Mouse (Mus musculus): ENCODE data around the gene Sgms1. TPM values are rescaled to one million over a fixed set of nuclear protein-coding genes. Genes with fewer than 3 reads are reported as not detected.
"Not testable (repeated sequence)": the region's sequence is repeated elsewhere in the genome, so short reads cannot be mapped to it uniquely, and the experiment has no call there.

Sgms1 gene
- polyA plus RNA-seq, 1 experiment from 2014 or later, result 15.7 TPM

DNA sequence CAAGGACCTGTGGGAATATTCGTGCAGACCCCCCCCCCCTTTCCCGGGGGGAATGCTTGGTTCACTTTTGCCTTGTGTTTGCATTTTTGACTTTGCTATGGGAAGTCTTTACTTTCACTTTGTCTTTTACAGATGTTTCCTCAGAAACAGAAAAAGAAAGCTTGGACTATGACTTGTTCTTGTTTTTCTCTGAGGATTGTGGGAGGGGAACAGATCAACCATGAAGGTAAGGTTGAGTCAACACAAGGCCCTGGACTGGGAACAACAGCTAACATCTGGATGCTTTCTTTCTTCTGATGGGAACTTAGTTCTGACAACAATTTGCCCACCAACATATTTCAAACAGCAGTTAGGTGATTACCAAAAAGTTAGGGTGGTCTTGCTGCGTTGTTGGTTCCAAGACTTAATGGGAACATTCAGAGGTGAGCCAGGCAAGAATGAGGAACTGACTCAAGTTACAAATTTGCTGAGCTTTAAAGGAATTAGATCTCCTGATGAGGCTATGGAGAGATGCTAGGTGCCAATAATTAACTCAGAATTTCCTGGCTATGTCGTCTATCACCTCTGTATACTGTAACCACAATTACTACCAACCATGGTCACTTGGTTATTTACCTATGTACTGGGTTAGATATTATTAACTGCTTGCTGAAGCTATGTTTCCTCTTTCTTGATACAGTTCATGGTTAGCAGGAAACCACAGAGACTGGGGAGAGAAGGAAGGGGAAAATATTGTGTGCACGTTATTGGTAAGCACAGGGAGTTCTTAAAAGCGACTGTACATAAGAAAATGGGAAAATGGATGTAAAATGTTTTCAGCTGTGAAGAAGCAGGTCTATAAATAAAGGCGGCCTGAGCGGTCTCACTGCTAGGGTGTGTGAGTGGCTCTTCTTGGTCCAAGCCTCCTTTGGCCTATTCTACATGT is 277.4 kb downstream of the Sgms1 start:
- no peak overlapping the region for H3K4me3 ChIP-seq
- 89% methylated on average over 8 of the region's 8 CpGs for WGBS
- no peak overlapping the region for H3K9ac ChIP-seq (replicated peaks)
- H3K9me3 ChIP-seq, result no peaks in the 10 kb centered on the region
- H3K4me1 ChIP-seq, result no peaks in the 10 kb centered on the region
- no peak overlapping the region for H3K27ac ChIP-seq (replicated peaks)
- ATAC-seq (replicated peaks), result no peak
- H3K36me3 ChIP-seq, result no peaks in the 10 kb centered on the region
- H3K4me2 ChIP-seq (replicated peaks), result no peak overlapping the region
- H3K27me3 ChIP-seq, result no peaks in the 10 kb centered on the region

GRCm38 (mm10) chr19:32107771-32108306 is 281.7 kb downstream of the Sgms1 start, which contains the start of gene Asah2:
Gene Asah2, minus strand, starts transcription at chr19:32108211.
- peak within 1 kb of the TSS; percentile 48; the same call in 1 of the 2 replicates for H3K27ac ChIP-seq (replicated peaks)
- WGBS, result under 1% methylated on average over 28 of the region's 28 CpGs
- H3K36me3 ChIP-seq, result no peaks in the 10 kb centered on the region
- H3K9ac ChIP-seq (replicated peaks), result peak within 1 kb of the TSS; percentile 80
- peak; percentile 98 for ATAC-seq (replicated peaks)
- H3K4me1 ChIP-seq, result no peaks in the 10 kb centered on the region
- peak within 1 kb of the TSS; percentile 76 for H3K4me2 ChIP-seq (replicated peaks)
- H3K27me3 ChIP-seq, result no peaks in the 10 kb centered on the region
- H3K4me3 ChIP-seq, result peak within 1 kb of the TSS; percentile 66
- H3K9me3 ChIP-seq, result no peaks in the 10 kb centered on the region

GRCm38 (mm10) chr19:32106750-32107149 is 282.8 kb downstream of the Sgms1 start:
- 90% methylated on average over 2 of the region's 2 CpGs for WGBS
- Histone ChIP-seq H3K36me3 (no peaks in the 10 kb centered on the region), H3K9ac (replicated peaks) (no peak overlapping the region), H3K4me3 (no peak overlapping the region), H3K9me3 (no peaks in the 10 kb centered on the region), H3K27me3 (no peaks in the 10 kb centered on the region), H3K27ac (replicated peaks) (no peak overlapping the region), H3K4me1 (no peaks in the 10 kb centered on the region), H3K4me2 (replicated peaks) (no peak overlapping the region)
- ATAC-seq (replicated peaks), result no peak

DNA sequence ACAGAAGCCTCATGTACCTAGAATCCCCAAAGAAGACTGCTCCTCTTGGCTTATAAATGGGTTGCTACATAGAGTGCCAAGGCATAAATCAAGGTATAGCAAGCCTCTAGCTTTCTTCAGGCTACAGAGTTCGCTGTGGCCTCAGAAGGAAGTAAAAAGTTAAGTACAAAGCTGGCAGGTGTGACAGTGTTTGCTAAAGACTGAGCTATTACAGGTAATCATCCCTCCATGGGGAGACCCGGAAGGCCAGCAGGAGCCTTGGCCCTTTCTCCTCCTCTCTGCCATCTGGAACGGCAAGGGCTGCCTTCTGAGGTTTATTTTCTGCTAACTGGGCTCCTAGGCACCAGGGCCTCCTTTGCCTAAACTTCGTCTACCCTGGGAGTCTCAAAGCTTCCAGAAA is 285.3 kb downstream of the Sgms1 start:
- Histone ChIP-seq H3K4me3 (no peak overlapping the region), H3K36me3 (no peaks in the 10 kb centered on the region), H3K9me3 (no peaks in the 10 kb centered on the region), H3K4me1 (no peaks in the 10 kb centered on the region), H3K4me2 (replicated peaks) (no peak overlapping the region), H3K27ac (replicated peaks) (no peak overlapping the region), H3K9ac (replicated peaks) (no peak overlapping the region), H3K27me3 (no peaks in the 10 kb centered on the region)
- WGBS, result 67% methylated on average over 4 of the region's 4 CpGs
- no peak for ATAC-seq (replicated peaks)

- peak overlapping the region; percentile 33 for H3K4me3 ChIP-seq
- H3K4me2 ChIP-seq (replicated peaks), result peak overlapping the region; percentile 39
- ATAC-seq (replicated peaks), result peak; percentile 67
- H3K36me3 ChIP-seq, result no peaks in the 10 kb centered on the region
- no peaks in the 10 kb centered on the region for H3K9me3 ChIP-seq
- peak overlapping the region; percentile 49 for H3K9ac ChIP-seq (replicated peaks)
- WGBS, result 8% methylated on average over 9 of the region's 9 CpGs
- no peaks in the 10 kb centered on the region for H3K4me1 ChIP-seq
- no peaks in the 10 kb centered on the region for H3K27me3 ChIP-seq
- H3K27ac ChIP-seq (replicated peaks), result no peak overlapping the region
Observed at GRCm38 (mm10) chr19:32102976-32103300, 286.6 kb downstream of the Sgms1 start.

DNA sequence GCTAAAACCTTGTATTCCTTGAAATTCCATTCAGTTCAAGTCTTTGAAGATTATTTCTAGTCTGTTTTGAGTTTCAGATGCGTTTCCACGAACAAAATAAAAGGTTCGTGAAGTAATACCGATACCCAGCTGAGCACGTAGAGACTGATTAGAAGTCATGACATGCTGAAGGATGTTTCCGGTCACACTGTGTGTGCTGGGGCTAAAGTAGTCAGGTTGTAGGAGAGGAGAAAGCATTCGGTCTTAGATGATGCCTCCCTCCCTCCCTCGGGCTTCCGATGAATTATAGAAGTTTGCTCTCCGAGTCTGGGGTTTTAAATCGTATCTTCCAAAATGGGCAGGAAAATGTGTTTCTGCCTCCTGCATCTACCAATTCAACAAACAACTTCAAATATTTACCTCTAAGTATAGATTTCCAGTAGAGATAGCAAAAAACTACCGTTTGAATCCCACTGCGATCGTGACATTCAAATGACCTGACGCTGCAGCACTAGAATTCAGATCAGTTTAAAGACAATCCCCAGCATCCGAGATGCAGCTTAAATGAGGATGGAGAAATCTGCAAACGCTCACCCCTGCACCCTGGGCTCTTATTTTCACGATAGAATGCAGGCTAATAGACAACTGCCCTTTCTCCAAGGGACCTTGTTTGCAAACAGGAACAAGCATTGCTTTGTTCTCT is 287.1 kb downstream of the Sgms1 start:
- Histone ChIP-seq H3K9me3 (no peaks in the 10 kb centered on the region), H3K4me1 (no peaks in the 10 kb centered on the region), H3K27me3 (no peaks in the 10 kb centered on the region), H3K4me3 (peak overlapping the region; percentile 33), H3K36me3 (no peaks in the 10 kb centered on the region), H3K27ac (replicated peaks) (no peak overlapping the region), H3K4me2 (replicated peaks) (peak overlapping the region; percentile 39), H3K9ac (replicated peaks) (peak overlapping the region; percentile 49)
- ATAC-seq (replicated peaks), result peak; percentile 26
- WGBS, result 28% methylated on average over 18 of the region's 18 CpGs

DNA sequence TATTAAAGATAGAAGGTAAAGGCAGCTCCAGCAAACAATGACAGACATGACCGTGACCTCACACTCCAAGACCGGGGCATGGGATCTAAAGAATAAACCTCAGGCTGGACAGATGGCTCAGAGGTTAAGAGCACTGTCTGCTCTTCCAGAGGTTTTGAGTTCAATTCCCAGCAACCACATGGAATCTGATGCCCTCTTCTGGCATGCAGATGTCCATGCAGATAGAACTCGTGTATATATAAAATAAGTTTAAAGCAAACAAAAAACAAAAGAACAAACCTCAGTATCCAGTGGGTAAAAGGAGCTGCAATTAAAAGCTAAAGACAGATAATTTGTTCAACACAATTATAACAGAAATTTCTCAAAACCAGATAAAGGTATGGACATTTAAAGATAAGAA is 290.9 kb downstream of the Sgms1 start:
- Histone ChIP-seq H3K4me3 (no peak overlapping the region), H3K4me2 (replicated peaks) (no peak overlapping the region), H3K4me1 (no peaks in the 10 kb centered on the region), H3K9ac (replicated peaks) (no peak overlapping the region), H3K36me3 (no peaks in the 10 kb centered on the region), H3K27ac (replicated peaks) (no peak overlapping the region), H3K9me3 (no peaks in the 10 kb centered on the region), H3K27me3 (no peaks in the 10 kb centered on the region)
- ATAC-seq (replicated peaks), result no peak
- 79% methylated on average over 3 of the region's 3 CpGs for WGBS

DNA sequence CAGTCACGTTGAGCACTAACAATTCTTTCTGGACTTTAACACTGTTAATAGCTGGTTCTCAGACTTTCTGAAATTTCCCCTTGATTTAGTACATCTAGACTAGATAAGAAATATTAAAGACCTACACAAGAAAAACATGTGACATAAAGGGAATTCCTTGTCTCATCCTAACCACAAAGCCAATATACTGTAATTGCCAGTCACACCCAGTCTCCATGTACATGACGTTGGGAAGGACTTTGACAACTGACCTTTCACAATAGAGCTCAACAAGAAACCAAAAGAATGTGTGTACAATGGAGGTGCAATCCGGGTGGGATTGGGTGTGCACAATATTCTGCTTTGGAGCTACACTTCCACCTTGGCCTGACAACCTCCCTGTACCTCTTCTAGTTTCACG is 297.2 kb downstream of the Sgms1 start:
- Histone ChIP-seq H3K36me3 (no peaks in the 10 kb centered on the region), H3K4me1 (no peaks in the 10 kb centered on the region), H3K4me2 (replicated peaks) (no peak overlapping the region), H3K9ac (replicated peaks) (no peak overlapping the region), H3K9me3 (no peaks in the 10 kb centered on the region), H3K27me3 (no peaks in the 10 kb centered on the region), H3K27ac (replicated peaks) (no peak overlapping the region), H3K4me3 (no peak overlapping the region)
- no peak for ATAC-seq (replicated peaks)
- 86% methylated on average over 4 of the region's 4 CpGs for WGBS

GRCm38 (mm10) chr19:32090804-32091203 is 298.7 kb downstream of the Sgms1 start:
- H3K36me3 ChIP-seq, result no peaks in the 10 kb centered on the region
- WGBS, result 91% methylated on average over 4 of the region's 4 CpGs
- no peaks in the 10 kb centered on the region for H3K27me3 ChIP-seq
- no peaks in the 10 kb centered on the region for H3K9me3 ChIP-seq
- no peaks in the 10 kb centered on the region for H3K4me1 ChIP-seq
- H3K4me2 ChIP-seq (replicated peaks), result no peak overlapping the region
- no peak overlapping the region for H3K4me3 ChIP-seq
- no peak overlapping the region for H3K27ac ChIP-seq (replicated peaks)
- ATAC-seq (replicated peaks), result no peak
- no peak overlapping the region for H3K9ac ChIP-seq (replicated peaks)

- no peaks in the 10 kb centered on the region for H3K36me3 ChIP-seq
- H3K4me1 ChIP-seq, result no peaks in the 10 kb centered on the region
- no peaks in the 10 kb centered on the region for H3K9me3 ChIP-seq
- ATAC-seq (replicated peaks), result no peak
- no peak overlapping the region for H3K9ac ChIP-seq (replicated peaks)
- no peak overlapping the region for H3K4me2 ChIP-seq (replicated peaks)
- H3K4me3 ChIP-seq, result no peak overlapping the region
- no peak overlapping the region for H3K27ac ChIP-seq (replicated peaks)
- H3K27me3 ChIP-seq, result no peaks in the 10 kb centered on the region
- WGBS, result 96% methylated on average over 1 of the region's 1 CpGs
Observed at GRCm38 (mm10) chr19:32088570-32088969, 300.9 kb downstream of the Sgms1 start.

DNA sequence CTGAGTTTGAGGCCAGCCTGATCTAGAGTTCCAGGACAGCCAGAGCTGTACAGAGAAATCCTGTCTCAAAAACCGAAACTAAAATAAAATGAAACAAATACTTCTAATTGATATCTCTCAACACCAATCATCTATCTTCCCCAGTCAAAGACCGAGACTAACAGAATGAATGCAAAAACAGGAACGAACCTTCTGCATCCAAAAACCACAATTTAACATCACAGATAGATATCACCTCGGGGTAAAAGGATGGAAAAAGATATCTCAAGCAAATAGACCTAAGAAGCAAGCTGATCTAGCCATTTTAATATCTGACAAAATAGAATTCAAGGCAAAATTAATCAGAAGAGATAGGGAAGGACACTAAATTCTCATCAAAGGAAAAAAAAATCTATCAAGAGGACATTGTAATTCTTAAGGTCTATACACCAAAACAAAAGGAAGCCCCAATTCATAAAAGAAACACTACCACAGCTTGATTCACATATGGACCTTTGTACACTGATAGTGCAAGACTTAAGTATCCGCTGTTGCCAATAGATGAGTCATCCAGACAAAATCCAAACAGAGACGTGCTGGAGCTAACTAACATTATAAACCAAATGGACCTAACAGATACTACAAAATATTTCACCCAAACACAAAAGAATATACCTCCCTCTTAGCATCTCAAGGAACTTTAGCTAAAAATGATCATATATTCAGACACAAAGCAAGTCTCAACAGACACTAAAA is 301.6 kb downstream of the Sgms1 start:
- no peaks in the 10 kb centered on the region for H3K4me1 ChIP-seq
- H3K4me2 ChIP-seq (replicated peaks), result no peak overlapping the region
- no peak overlapping the region for H3K4me3 ChIP-seq
- H3K27me3 ChIP-seq, result no peaks in the 10 kb centered on the region
- WGBS, result 88% methylated on average over 6 of the region's 6 CpGs
- no peak overlapping the region for H3K27ac ChIP-seq (replicated peaks)
- H3K9me3 ChIP-seq, result no peaks in the 10 kb centered on the region
- no peak for ATAC-seq (replicated peaks)
- H3K36me3 ChIP-seq, result no peaks in the 10 kb centered on the region
- H3K9ac ChIP-seq (replicated peaks), result no peak overlapping the region

GRCm38 (mm10) chr19:32084813-32085212 is 304.7 kb downstream of the Sgms1 start:
- not testable (repeated sequence) for H3K27me3 ChIP-seq; H3K4me2 ChIP-seq (replicated peaks); H3K9me3 ChIP-seq; H3K27ac ChIP-seq (replicated peaks); H3K9ac ChIP-seq (replicated peaks); H3K36me3 ChIP-seq; ATAC-seq (replicated peaks); H3K4me3 ChIP-seq; H3K4me1 ChIP-seq
- whole genome bisulfite sequencing, result 87% methylated on average over 1 of the region's 1 CpGs

Data from forebrain, embryonic 15.5 days (tissue).